Comparison of ENCODE assay signal across 13 mouse cellular contexts in genomic region chr15:97468732-97469683, GRCm38 (mm10).
A peak's percentile ranks its signal among the peaks of the same experiment; 100 is the strongest.
DNase-seq lines count a peak whose midpoint lies in the region; ATAC-seq and TF ChIP-seq lines count a peak whose summit lies in the region.
"Had no signal": no experiment of that assay in that cellular context is flagged by ENCODE, and none has a peak within 500 bp of the region (broad histone marks: within the 10 kb centered on the region; RNA-seq: fewer than 3 reads in every experiment).

No protein-coding gene starts in this region.

- no peaks in the 10 kb centered on the region for H3K4me1 ChIP-seq in kidney, embryonic 14.5 days (ENCODE audit: control insufficient read depth, insufficient read depth, low read length)
- H3K4me1 ChIP-seq in MEL (ENCODE audit: control insufficient read depth in 1 of 2, insufficient read depth in 2 of 2, low read length in 2 of 2), result peaks cover 0 to 5% of the 10 kb centered on the region in 2 experiments; a peak in 1 of 4 replicates
- peaks cover 47% of the 10 kb centered on the region for H3K4me1 ChIP-seq in thymus, adult 2 months (replicated peaks; ENCODE audit: control insufficient read depth, insufficient read depth, low read length)
- H3K4me1 ChIP-seq: embryonic facial prominence, embryonic 13.5 days; midbrain, embryonic 15.5 days had no signal

- H3K36me3 ChIP-seq in kidney, embryonic 14.5 days (ENCODE audit: control insufficient read depth, insufficient read depth, low read length), result no peaks in the 10 kb centered on the region
- H3K36me3 ChIP-seq in MEL (ENCODE audit: control insufficient read depth in 1 of 2, insufficient read depth in 2 of 2, low read length in 2 of 2), result no peaks in the 10 kb centered on the region
- no peaks in the 10 kb centered on the region for H3K36me3 ChIP-seq in thymus, adult 2 months (ENCODE audit: control insufficient read depth, insufficient read depth, low read length)
- H3K36me3 ChIP-seq: embryonic facial prominence, embryonic 13.5 days; limb, embryonic 12.5 days; midbrain, embryonic 15.5 days had no signal

- H3K27ac ChIP-seq in kidney, embryonic 14.5 days (ENCODE audit: low read depth, low read length), result no peak overlapping the region
- H3K27ac ChIP-seq in MEL (ENCODE audit: control insufficient read depth, low read depth, low read length), result no peak overlapping the region
- H3K27ac ChIP-seq in thymus, adult 2 months (ENCODE audit: control insufficient read depth, insufficient read depth, low read length), result peak overlapping the region; percentile 80
- H3K27ac ChIP-seq: embryonic facial prominence, embryonic 13.5 days; limb, embryonic 12.5 days; midbrain, embryonic 15.5 days had no signal

- DNase-seq in kidney, postnatal 36 days, result no peak
- DNase-seq in MEL (ENCODE audit: low read depth, low spot score), result peak; percentile 37
- peak; percentile 76 for DNase-seq in thymus, adult 2 months
- no peak for DNase-seq in urinary bladder, adult 18-20 months (ENCODE audit: low spot score in 2 of 2)
- DNase-seq in left cerebral cortex, postnatal 25 days (ENCODE audit: low spot score in 2 of 2), result no peak
- no peak for DNase-seq in left cerebral cortex, postnatal 4 days
- DNase-seq: heart, postnatal 14 days; right cerebral cortex, postnatal 25 days had no signal

- no peaks in the 10 kb centered on the region for H3K79me2 ChIP-seq in MEL (ENCODE audit: control insufficient read depth, insufficient read depth, low read length, poor library complexity)

- ATAC-seq in kidney, embryonic 14.5 days (ENCODE audit: low FRiP score, low TSS enrichment), result 0 out of 2 replicates have a peak, but pooled peaks have one; percentile 28
- ATAC-seq in megakaryocyte progenitor cell, adult 5-6 weeks (replicated peaks; ENCODE audit: poor library complexity), result peak; percentile 42
- ATAC-seq: midbrain, embryonic 15.5 days had no signal

- no peak for TF ChIP-seq EP300 in MEL (IDR thresholded peaks at IDR 0.05; ENCODE audit: low read depth in 1 of 2, low read length in 2 of 2)

- 0 out of 4 replicates have a peak, but pooled peaks of 1 of the 2 experiments have one; percentile 29 for TF ChIP-seq POLR2A in MEL (IDR thresholded peaks at IDR 0.05; ENCODE audit: control insufficient read depth in 1 of 2, insufficient read depth in 1 of 2, low read depth in 1 of 2, low read length in 2 of 2, poor library complexity in 1 of 2)
- TF ChIP-seq POLR2A in thymus, adult 2 months (IDR thresholded peaks at IDR 0.05; ENCODE audit: control insufficient read depth, extremely low read depth, insufficient read depth, low read length, poor library complexity), result no peak

- no peak for TF ChIP-seq CTCF in MEL (IDR thresholded peaks at IDR 0.05 in 2 of 3, conservative IDR thresholded peaks at IDR 0.05 in 1 of 3; ENCODE audit: control insufficient read depth in 1 of 3, insufficient read depth in 1 of 3, low read depth in 2 of 3, low read length in 3 of 3, poor library complexity in 1 of 3, severe bottlenecking in 1 of 3)
- TF ChIP-seq CTCF in thymus, adult 2 months (IDR thresholded peaks at IDR 0.05; ENCODE audit: borderline replicate concordance, control insufficient read depth, extremely low read depth, insufficient read depth, low read length, poor library complexity), result no peak

- no peak overlapping the region for H3K9ac ChIP-seq in kidney, embryonic 14.5 days (ENCODE audit: low read depth, low read length)
- no peak overlapping the region for H3K9ac ChIP-seq in MEL (ENCODE audit: control insufficient read depth, low read depth, low read length, poor library complexity, severe bottlenecking)
- H3K9ac ChIP-seq: embryonic facial prominence, embryonic 13.5 days; limb, embryonic 12.5 days; midbrain, embryonic 15.5 days had no signal

- intact Hi-C loops in left cerebral cortex, postnatal 25 days (cut with DNase I), result no loop called here
- intact Hi-C loops in left cerebral cortex, postnatal 4 days (cut with DNase I), result no loop called here

- TF ChIP-seq RAD21 in MEL (IDR thresholded peaks at IDR 0.05; ENCODE audit: low read depth, low read length), result no peak

- no peak overlapping the region for H3K4me2 ChIP-seq in kidney, embryonic 14.5 days (replicated peaks; ENCODE audit: low read depth, low read length)
- H3K4me2 ChIP-seq: embryonic facial prominence, embryonic 13.5 days; limb, embryonic 12.5 days; midbrain, embryonic 15.5 days had no signal

- 56% methylated on average over 23 of the region's 23 CpGs for WGBS in kidney, embryonic 14.5 days
- WGBS in thymus, adult 2 months, result 17% methylated on average over 23 of the region's 23 CpGs

- no peaks in the 10 kb centered on the region for H3K9me3 ChIP-seq in kidney, embryonic 14.5 days (ENCODE audit: control insufficient read depth, low read length)
- no peaks in the 10 kb centered on the region for H3K9me3 ChIP-seq in MEL (replicated peaks; ENCODE audit: insufficient read depth, low read length)
- H3K9me3 ChIP-seq: embryonic facial prominence, embryonic 13.5 days; limb, embryonic 12.5 days; midbrain, embryonic 15.5 days had no signal

- no peak overlapping the region for H3K4me3 ChIP-seq in kidney, embryonic 14.5 days (ENCODE audit: low read length)
- H3K4me3 ChIP-seq in MEL (ENCODE audit: control insufficient read depth in 1 of 2, insufficient read depth in 1 of 2, low read depth in 2 of 2, low read length in 2 of 2), result no peak overlapping the region
- peak overlapping the region; percentile 12; the same call in 1 of the 2 replicates for H3K4me3 ChIP-seq in thymus, adult 2 months (ENCODE audit: control insufficient read depth, insufficient read depth, low read length)
- H3K4me3 ChIP-seq: embryonic facial prominence, embryonic 13.5 days; limb, embryonic 12.5 days; midbrain, embryonic 15.5 days had no signal

- no peaks in the 10 kb centered on the region for H3K27me3 ChIP-seq in kidney, embryonic 14.5 days (ENCODE audit: control insufficient read depth, insufficient read depth, low read length)
- H3K27me3 ChIP-seq in MEL (ENCODE audit: control insufficient read depth in 1 of 2, insufficient read depth in 2 of 2, low read length in 2 of 2), result no peaks in the 10 kb centered on the region
- H3K27me3 ChIP-seq in thymus, adult 2 months (ENCODE audit: control insufficient read depth, insufficient read depth, low read length), result no peaks in the 10 kb centered on the region
- H3K27me3 ChIP-seq: embryonic facial prominence, embryonic 13.5 days; limb, embryonic 12.5 days; midbrain, embryonic 15.5 days had no signal

TF ChIP-seq in MEL, 35 proteins besides CTCF, POLR2A, EP300 and RAD21:
- TF ChIP-seq USF1 (IDR thresholded peaks at IDR 0.05; ENCODE audit: low read depth, low read length) (no peak), ZMIZ1 (IDR thresholded peaks at IDR 0.05; ENCODE audit: low read depth, low read length) (no peak), MYC (IDR thresholded peaks at IDR 0.05; ENCODE audit: low read depth, low read length) (no peak), SIN3A (IDR thresholded peaks at IDR 0.05; ENCODE audit: low read length) (no peak), TBP (IDR thresholded peaks at IDR 0.05; ENCODE audit: low read depth, low read length) (no peak), MAX (IDR thresholded peaks at IDR 0.05; ENCODE audit: low read length) (peak; percentile 34; the same call in 1 of the 2 replicates)
TF ChIP-seq in MEL: peak in this region for 1.

Comparison
In these comparisons a context has a peak if more than half of its experiments do, and no peak if none do; other contexts are left out.
1. DNase-seq: peak in MEL (single experiment) and thymus, adult 2 months (single experiment); none in kidney, postnatal 36 days (0 of 2), urinary bladder, adult 18-20 months (0 of 2), left cerebral cortex, postnatal 25 days (0 of 2) and left cerebral cortex, postnatal 4 days (single experiment).